Mouse (Mus musculus) left cerebral cortex, adult 8-10 months (tissue): Measurements from ENCODE around the gene Cdon. TPM values are rescaled to one million over a fixed set of nuclear protein-coding genes. Genes with fewer than 3 reads are reported as not detected.

Experiments
- DNase-seq, 2 experiments: peaks; one replicate each; pipeline ENCODE4 v3.0.0; 2022; ENCODE audit warnings: low spot score in 2 of 2
- total RNA-seq, 4 experiments: library from RNA; stranded (reverse); gene quantifications; 2 replicates each; pipeline ENCODE4 v1.2.4; 2022

The Cdon gene
- total RNA-seq, 4 experiments from 2014 or later: 8.7 to 12.5 (median 10.3) TPM

- DNase-seq: no peak
Observed at GRCm38 (mm10) chr9:35435565-35435964, 14.6 kb downstream of the Cdon start.

DNA sequence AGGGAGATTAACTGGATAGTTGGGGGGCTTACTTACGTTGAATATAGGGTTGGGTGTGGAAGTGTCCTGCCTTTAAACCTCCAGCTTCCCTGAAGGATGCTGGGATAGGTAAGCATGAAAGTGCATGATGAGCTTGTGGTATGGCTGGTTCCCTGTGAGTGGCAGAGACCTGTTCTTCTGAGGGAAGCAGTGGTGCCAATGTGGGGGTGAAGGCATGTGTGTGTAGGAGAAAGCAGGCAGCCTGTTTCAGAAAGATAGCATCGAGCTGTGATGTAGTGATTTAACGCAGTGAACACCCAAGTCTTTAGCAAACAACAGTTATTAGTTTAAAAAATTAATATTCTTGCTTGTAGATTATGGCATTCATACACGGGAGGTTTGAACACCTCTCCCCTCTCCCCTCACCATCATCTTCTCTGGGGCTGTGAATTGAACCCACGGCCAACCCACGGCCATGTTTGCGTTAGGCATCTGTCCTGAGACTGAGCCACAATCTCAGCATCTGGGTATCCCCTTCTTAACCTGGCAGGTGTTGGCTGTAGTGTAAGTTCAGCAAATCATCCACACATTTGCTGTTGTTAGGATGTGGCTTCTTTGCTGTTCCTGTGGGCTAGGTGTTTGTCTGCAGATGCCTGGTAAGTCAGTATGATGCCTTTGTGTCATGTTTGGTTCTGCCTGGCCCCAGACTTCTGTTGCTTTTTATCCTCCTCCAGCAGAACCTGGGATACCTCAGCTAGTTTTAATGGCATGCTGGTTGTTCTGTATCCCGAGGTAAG, 17.5 kb downstream of the Cdon start:
- peak in 1 of 2 experiments; percentile 33 for DNase-seq

DNA sequence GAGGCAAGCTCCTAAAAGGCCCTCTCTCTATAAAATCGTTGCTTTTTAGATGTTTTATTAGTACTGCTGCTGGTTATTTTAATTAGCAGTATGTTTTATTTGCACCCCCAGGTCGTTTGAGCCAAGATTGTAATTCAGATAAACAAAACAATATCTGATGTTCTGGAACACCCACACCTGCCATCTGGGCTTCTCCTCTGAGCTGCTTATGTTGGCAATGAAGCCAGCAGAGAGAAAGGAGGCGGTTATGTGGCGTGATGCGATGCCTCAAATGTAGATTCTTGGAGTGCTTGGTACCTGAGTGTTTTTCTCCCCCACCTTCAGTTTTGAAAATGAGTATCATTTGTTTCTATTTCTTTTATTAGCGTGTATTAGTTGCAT, 18.1 kb downstream of the Cdon start:
- DNase-seq: peak in 1 of 2 experiments; percentile 80

- DNase-seq: no peak
Observed at GRCm38 (mm10) chr9:35439754-35440153, 18.8 kb downstream of the Cdon start.

DNA sequence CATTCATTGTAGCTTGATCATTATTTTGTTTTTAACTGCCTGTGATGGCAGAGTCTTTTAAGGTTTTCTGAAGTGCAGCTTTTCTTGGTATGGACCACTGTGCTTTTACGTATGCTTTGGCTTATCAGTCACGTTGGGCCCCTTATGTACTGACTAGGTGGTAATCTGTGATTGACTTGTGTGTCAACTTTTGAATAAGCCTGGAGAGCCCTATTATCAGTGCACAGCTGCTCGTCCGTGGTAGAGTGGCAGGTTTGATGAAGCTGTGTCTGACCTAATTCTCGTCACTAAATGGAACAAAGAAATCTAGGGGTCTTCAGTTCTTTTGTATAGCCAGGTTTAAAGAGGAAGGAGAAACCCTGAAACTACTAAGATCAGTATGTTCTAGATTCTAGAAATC, 21.5 kb downstream of the Cdon start:
- DNase-seq: no peak

DNA sequence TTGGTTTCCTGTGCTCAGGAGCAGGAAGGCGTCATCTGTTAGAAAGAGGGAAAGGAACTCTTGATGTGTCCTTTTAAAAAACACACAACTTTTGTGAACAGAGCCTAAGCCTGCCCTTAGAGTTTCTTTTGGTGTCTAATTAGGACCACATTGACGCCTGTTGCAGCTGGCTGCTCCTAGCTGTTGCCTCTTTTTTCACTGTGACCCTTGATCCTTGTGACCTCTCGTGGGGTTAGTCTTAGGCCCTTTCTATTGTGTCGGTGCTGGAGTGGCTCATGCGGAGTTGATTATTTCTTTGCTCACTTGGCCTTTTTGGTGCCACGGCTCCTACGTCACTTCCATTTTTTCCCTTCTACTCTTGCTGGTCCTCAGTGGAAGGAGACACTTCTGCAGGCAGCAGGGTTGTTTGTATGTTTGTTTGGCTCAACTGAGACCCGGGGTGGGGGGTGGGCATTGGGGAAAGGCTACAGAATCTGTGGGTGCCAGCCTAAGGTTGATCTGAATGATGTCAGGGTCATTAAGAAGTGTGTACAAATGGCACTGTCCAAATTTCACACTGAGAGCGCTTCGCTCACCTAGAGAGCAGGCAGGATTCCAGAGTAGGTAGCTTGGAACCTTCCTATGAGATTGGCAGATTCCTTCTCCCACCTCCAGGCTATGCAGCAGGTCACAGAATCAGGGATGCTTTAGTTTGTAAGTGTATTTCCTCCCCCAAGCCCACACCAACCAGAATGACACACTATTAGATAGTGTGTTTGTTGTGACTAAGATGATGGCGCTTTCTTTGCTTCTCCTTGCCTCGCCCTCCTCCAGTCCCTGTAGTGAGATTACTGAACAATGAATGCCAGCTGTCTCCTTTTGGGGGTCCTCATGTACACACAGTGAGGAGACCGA, 22.9 kb downstream of the Cdon start:
- no peak for DNase-seq

DNA sequence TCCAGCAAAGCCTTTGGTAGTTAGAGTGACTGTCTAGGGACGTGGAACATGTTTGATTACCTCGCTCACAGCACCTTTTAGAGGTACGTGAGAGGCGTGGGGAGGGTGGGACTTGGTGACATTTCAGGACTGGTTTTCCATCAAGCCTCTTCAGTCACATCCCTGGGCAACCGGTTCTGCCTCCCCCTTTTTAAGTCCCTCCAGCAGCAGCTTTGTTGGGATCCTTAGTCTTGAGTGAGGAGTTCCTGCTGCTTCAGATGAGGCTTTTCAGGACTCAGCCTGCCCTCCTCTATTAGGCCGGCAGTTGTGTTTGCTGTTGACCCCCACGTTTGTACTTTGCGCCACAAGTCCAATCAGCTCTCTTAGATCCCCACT, 23.6 kb downstream of the Cdon start:
- DNase-seq: no peak

- DNase-seq: no peak
Observed at GRCm38 (mm10) chr9:35446916-35447315, 26.0 kb downstream of the Cdon start.

- no peak for DNase-seq
Observed at GRCm38 (mm10) chr9:35453311-35453710, 32.4 kb downstream of the Cdon start.

DNA sequence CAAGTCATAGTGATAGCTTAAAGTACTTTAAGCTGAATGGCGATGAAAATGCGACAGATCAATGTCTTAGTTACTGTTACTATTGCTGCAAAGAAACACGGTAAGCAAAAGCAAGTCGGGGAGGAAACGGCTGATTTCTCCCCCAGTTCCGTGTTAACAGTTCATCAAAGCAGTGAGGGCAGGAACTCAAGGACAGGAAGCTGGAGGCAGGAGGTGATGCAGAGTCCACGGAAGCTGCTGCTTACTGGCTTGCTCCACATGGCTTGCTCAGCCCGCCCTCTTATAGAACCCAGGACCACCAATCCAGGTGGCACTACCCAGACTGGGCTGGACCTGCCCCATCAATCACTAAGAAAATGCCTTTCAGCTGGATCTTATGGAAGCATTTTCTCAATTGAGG, 38.7 kb downstream of the Cdon start:
- DNase-seq: no peak

GRCm38 (mm10) chr9:35467264-35467817, 46.4 kb downstream of the Cdon start:
- DNase-seq: no peak

- no peak for DNase-seq
Observed at GRCm38 (mm10) chr9:35468913-35469312, 48.0 kb downstream of the Cdon start.

DNA sequence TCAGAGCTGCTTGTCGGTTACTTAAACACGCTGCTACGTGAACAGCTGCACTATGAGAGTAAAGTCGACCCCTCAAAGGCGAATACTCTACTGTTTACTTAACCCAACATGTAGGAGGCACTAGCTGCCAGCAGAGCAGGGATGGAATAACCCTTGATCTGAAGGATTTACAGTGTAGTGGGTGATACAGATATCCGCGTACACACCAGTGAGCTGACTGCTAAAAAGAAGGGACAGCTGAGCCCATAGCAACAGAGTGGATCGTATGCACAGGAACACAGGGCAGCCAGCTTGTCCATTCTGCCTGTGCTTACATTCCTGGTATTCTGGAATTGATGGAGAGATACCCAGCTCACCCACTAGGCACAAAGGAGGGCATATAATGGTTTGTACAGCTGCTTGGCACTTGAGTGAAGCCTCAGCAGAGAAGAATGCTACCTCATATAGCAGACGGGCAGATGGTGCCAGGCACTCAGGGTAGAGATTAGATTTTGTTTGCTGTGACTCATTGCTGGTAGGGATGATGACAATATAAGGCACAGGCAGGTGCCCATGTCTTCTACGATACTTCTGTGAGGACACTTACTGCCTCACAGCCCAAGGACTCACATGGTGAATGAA, 53.3 kb downstream of the Cdon start:
- DNase-seq: no peak

GRCm38 (mm10) chr9:35475394-35475793, 54.5 kb downstream of the Cdon start:
- DNase-seq: no peak

DNA sequence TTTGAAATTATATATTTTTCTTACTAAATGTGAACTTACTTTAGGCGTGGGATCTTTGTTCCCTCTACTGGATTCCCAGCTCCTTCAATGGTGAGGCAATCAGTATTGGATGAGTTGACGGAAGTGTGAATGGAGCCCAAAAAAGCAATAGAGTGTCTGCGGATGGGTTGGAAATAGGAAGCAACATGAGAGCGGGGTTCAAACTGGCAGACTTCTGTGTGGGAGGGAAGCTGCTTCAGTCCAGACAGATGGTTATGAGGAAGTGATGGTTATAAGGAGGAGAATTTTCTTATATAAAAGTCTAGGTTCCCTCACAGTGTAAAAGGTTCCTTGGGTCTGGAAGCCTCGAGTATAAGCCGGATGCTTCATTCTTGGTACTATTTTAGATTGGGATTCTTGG, 58.5 kb downstream of the Cdon start:
- DNase-seq: peak in 1 of 2 experiments; percentile 46

- no peak for DNase-seq
Observed at GRCm38 (mm10) chr9:35482014-35482898, 61.3 kb downstream of the Cdon start.

DNA sequence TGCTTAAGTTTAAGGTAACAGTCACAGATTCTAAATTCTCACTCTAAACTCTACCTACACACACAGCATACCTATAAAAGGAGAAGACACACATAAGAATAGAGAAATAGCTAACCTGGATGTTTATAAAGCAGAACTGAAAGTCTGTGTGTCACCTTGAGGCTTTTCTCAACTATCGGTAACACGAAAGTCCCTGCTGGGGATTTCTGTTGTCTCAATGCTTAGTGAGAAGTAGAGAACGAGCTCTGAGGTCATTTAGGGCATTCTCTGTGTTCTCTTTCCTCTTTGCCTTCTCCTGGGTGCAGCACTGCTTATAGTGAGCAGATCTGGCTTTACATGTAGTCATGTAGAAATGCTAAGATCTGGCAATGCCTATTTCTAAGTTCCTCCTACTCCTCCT, 63.0 kb downstream of the Cdon start:
- DNase-seq: no peak

GRCm38 (mm10) chr9:35486616-35487015, 65.7 kb downstream of the Cdon start:
- no peak for DNase-seq

DNA sequence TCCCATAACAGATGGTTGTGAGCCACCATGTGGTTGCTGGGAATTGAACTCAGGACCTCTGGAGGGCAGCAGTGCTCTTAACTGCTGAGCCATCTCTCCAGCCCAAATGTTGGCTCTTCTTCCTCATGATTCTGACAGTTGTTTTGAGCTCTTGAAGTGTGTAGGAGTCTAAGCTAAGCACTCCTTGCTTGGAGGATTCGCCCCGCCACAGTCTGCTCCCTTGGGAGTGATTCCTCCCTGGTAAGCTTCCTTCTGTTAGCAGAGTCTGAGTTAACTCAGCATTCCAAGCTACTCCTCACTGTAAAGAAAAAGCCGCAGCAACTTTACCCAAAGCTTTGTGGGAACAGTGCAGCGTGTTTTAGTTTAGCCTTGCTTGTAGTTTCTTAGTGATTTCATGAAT, 67.6 kb downstream of the Cdon start:
- DNase-seq: peak in 1 of 2 experiments; percentile 27

DNA sequence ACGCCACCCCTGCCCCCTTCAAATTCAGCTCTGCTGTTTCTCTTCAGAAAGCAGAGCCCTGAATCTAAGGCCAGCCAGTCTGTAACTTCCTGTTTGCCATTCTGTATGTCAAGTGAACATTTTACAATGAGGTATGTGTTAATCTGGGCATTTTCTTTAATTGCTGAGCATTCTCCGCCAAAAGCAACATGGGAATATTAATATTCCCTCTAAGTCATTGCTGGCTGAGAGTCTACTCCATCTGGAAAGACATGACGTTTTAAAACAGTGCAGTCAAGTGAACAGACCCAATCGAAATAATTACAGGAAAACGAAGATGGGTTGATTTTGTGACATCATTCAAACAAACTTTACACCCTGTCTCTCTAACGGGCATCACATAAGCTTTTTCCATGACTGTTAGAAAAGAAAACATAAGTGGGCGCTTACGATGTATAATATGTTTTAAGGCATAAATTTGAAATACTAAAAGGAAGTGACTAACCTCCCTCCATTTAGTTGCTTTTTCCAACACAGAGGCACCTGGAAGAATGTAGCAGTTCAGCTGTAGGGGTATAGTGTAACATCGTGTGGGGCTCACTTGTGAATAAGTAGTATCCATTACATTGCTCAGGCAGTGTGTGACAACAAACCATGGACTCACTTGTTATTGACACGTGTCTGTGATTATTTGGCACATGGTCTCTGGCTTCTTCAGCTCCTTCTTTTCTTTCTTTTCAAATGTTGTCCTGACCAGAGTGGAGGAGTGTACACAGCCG, 70.4 kb downstream of the Cdon start:
- no peak for DNase-seq
